Mouse (Mus musculus): Measurements from ENCODE around the gene Dcst1.

Gene Dcst1

DNA sequence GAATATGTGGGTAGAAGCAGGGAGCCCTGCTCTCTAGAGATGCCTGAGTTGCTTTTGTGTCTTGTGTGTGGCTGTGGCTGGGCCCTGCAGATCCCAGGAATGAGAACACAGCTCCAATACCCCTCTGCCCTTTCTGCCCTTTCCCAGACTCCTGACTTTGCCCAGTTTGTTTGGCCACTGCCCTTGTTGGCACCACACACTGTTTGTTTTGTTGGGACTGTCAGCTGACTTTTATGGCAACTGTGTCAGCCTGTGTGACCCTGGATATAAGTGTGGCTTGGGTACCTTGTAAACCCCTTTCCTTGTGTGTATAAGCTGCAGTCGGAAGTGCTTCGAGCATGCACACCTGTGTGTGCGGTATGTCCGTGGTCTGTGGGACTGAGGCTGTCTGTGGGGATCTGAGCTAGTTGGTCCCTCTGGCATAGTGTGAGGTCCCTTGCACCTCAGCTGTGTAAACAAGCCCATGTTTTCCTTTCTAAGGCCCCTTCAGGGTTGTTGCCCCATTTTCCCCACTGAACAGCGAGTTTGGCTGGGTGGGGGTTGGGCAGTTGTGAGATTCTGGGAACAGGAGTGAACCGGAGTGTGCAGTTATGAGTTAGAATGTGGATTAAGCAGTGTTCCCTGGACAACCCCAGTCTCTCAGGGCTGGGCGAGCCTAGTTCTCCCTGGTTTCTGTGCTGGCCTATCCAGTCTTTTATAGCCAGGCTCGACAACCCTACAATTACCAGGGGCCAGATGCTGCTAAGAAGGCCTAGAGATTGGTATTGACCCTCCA is 59.3 kb downstream of the Dcst1 start:
- no peak for DNase-seq

DNA sequence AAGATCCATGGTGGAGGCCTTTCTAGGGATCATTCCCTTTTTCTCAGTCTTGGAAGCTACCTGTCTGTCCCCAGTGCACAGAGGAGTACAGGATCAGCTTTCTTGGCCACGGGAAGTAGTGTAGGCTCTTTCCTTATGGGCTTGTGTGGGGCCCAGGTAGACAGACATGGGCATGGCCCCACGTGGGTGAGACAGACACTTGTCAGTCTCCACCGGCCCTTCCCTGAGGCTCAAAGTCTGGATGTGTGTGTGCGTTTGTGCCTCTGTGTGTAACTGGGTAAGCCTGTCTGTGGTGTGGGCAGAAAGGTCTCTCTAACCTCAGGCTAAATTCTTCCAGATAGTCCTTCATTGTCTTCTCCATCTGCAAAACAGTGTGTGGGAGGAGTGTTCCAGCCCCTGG is 59.9 kb downstream of the Dcst1 start:
- DNase-seq, result no peak

DNA sequence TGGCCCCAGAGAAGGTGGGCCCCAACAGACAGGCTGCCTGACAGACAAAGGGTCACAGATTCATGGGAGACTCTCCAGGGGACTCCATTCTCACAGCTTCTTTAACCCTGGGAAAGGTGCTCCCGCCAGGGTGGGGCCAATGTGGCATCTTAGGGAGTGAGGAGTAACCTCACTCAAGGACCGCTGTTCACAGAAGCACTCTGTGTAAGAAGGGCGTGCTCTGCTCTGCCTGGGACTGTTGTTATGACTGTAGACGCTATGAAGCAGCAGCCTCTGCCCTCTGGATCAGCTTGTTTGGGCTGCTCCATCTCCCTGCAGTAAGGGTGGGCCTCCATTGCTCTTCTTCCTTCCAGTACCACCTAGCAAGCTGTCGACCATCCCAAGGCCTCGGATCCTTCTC is 60.6 kb downstream of the Dcst1 start:
- DNase-seq, result no peak

DNA sequence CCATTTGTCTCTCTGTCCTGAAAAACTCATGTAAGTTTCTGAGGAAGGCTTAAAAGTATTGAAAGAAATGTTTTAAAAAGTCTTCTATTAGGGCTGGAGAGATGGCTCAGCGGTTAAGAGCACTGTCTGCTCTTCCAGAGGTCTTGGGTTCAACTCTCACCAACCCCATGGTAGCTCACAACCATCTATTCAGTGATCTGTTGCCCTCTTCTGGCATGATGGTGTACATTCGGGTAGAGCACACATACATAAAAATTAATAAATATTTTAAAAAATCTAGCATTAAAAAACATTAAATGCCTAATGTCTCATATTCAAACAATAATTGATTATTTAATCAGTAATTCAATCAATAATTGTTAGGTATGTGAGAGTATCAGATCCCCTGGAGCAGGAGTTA is 64.5 kb downstream of the Dcst1 start:
- no peak for DNase-seq
